Mouse (Mus musculus): ENCODE data around the gene Olfr480. TPM values are rescaled to one million over a fixed set of nuclear protein-coding genes. Genes with fewer than 3 reads are reported as not detected.

Gene Olfr480
- total RNA-seq (2023), result not detected

GRCm38 (mm10) chr7:108067246-108067645 is at the start of gene Olfr480:
Gene Olfr480, minus strand, starts transcription at chr7:108067346.

DNA sequence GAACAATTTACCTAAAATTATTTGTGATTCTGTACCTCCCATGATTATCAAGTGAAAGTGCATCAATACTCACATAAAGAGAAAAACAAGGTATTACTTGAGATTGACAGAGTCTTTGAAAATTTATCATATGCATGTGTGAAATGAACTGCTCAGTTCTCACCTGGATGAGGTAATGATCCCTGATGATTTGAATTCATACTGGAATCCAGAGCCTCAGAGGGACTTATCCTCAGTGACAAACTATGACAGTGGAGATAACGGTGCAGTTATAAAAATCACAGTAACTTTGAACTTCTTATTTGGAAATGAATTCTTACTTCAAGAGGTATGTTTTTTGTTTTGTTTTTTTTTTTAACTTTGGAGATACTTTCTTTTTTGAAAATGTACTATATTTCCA is 33.4 kb upstream of the Olfr480 start, which contains the start of gene Olfr483:
Olfr483 (plus strand) TSS at position 301 of the 400 bp plus-strand sequence.

GRCm38 (mm10) chr7:108097486-108097885 is 30.3 kb upstream of the Olfr480 start, which contains the start of gene Olfr482:
Gene Olfr482, minus strand, starts transcription at chr7:108097586.

GRCm38 (mm10) chr7:108079555-108079954 is 12.4 kb upstream of the Olfr480 start, which contains the start of gene Olfr481:
Gene Olfr481, plus strand, starts transcription at chr7:108079855.

DNA sequence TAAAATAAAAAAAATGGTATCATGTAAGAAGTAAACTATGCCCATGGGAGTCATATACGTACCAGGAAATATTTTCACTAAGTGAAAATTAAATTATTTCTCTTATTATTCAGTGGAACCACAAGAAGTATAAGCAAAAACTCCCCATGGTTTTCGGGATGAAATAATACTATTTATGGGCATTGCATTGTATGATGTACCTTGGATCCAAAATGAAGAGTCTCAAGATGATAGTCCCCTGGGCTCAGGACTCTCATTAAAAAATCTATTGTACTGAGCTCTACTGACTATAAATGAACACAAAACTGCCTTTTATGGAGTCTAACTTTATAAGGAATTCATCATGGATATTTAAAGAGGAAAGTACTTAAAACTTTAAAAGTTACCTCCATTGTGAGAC is 16.8 kb downstream of the Olfr480 start, which contains the start of gene Olfr479:
Olfr479 (plus strand) TSS at position 301 of the 400 bp plus-strand sequence.

DNA sequence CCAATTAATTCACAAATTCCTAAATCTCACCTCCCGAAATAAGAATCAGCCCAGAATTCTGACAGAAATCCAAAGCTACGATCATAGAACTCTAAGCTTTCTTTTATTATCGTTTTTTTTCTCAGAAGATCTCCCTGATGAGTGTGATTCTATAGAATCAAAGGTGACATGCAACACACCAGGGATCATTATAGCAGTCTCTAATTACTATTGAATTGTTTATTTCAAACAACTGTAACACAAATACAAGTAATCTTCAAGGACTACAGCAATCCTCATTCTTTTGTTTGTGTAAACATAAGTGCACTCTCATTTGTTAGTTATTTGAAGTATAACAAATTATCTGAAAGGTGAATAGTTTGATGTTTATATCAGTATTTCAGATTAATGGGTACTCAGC is 33.3 kb downstream of the Olfr480 start, which contains the start of gene Olfr478:
Olfr478 (minus strand) TSS at position 101 of the 400 bp plus-strand sequence.

Other genes starting within 250 kb of the Olfr480 start
- gene Olfr469, start 241.8 kb downstream of the Olfr480 start, total RNA-seq (2023), result not detected
- not detected for gene Olfr470, start 219.9 kb downstream of the Olfr480 start, total RNA-seq (2023)
- not detected for gene Olfr472, start 169.4 kb downstream of the Olfr480 start, total RNA-seq (2023)
- not detected for gene Olfr473, start 136.9 kb downstream of the Olfr480 start, total RNA-seq (2023)
- not detected for gene Olfr474, start 112.7 kb downstream of the Olfr480 start, total RNA-seq (2023)
- gene Olfr476, start 102.5 kb downstream of the Olfr480 start, total RNA-seq (2023), result not detected
- not detected for gene Olfr477, start 80.7 kb downstream of the Olfr480 start, total RNA-seq (2023)
- not detected for gene Olfr478, start 33.4 kb downstream of the Olfr480 start, total RNA-seq (2023)
- gene Olfr479, start 16.7 kb downstream of the Olfr480 start, total RNA-seq (2023), result not detected
- gene Olfr481, start 12.5 kb upstream of the Olfr480 start, total RNA-seq (2023), result not detected
- 1 to 10 TPM; 1.5 to 2.4 TPM for gene Olfr482, start 30.2 kb upstream of the Olfr480 start, total RNA-seq (2023)
- not detected for gene Olfr483, start 33.5 kb upstream of the Olfr480 start, total RNA-seq (2023)
- not detected for gene Olfr484, start 60.1 kb upstream of the Olfr480 start, total RNA-seq (2023)
- gene Olfr485, start 92.5 kb upstream of the Olfr480 start, total RNA-seq (2023), result not detected
- not detected for gene Olfr486, start 105.4 kb upstream of the Olfr480 start, total RNA-seq (2023)
- gene Olfr487, start 147.3 kb upstream of the Olfr480 start, total RNA-seq (2023), result not detected
- gene Olfr488, start 191.0 kb upstream of the Olfr480 start, total RNA-seq (2023), result not detected
- gene Olfr490, start 221.6 kb upstream of the Olfr480 start, total RNA-seq (2023), result not detected
- gene Olfr491, start 246.1 kb upstream of the Olfr480 start, total RNA-seq (2023), result not detected

Data from B cell, adult 67 days (primary cell).